Mouse (Mus musculus) lung, adult 2 months (tissue): Measurements from ENCODE around the gene Mylip. TPM values are rescaled to one million over a fixed set of nuclear protein-coding genes. Genes with fewer than 3 reads are reported as not detected.

Experiments used
- DNase-seq: peaks from one replicate; pipeline ENCODE4 v3.0.0; 2022
- H3K4me1 ChIP-seq: fragments of 200-500 bp; 2 replicates; pipeline ENCODE4 v1.6.1; 2011; ENCODE audit warnings: low read length; ENCODE audit not compliant: control insufficient read depth, insufficient read depth
- H3K4me3 ChIP-seq: fragments of 200-500 bp; replicated peaks from 2 replicates; pipeline ENCODE3; 2011; ENCODE audit warnings: low read depth, mild to moderate bottlenecking, control low read depth, low read length; ENCODE audit errors: extremely low read depth
- CTCF ChIP-seq: fragments of 200-500 bp; IDR thresholded peaks from 2 replicates; pipeline ENCODE4 v1.5.1; 2011; ENCODE audit warnings: mild to moderate bottlenecking, low read length, control low read depth; ENCODE audit not compliant: insufficient read depth
- POLR2A ChIP-seq: fragments of 200-500 bp; IDR thresholded peaks from 2 replicates; pipeline ENCODE4 v1.6.1; 2011; ENCODE audit warnings: low read depth, mild to moderate bottlenecking, control low read depth, low read length, borderline replicate concordance; ENCODE audit errors: extremely low read depth
- WGBS: fragments of 180-500 bp; shearing (Covaris S2); methylation state at CpG from one replicate; pipeline ENCODE4 v1.1.7; 2018; 5-methylcytosine and 5-hydroxymethylcytosine counted together
- polyA plus RNA-seq: library from polyadenylated mRNA; depleted of rRNA; stranded (reverse); fragments of >200 nt; gene quantifications from 2 replicates; pipeline ENCODE4 v1.2.3, GENCODE M21; 2012

Mylip gene
- polyA plus RNA-seq, 1 experiment: 27.1 TPM

- DNase-seq: no peak
- Histone ChIP-seq H3K4me3 (no peak overlapping the region), H3K4me1 (peaks cover 7% of the 10 kb centered on the region; the same call in 1 of the 2 replicates)
- 81% methylated on average over 8 of the region's 8 CpGs for WGBS
- no peak for TF ChIP-seq CTCF
- TF ChIP-seq POLR2A: no peak
These were observed 54.7 kb downstream of the Mylip start for GRCm38 (mm10) chr13:45444220-45444619.

- 46% methylated on average over 9 of the region's 9 CpGs for WGBS
- Histone ChIP-seq H3K4me3 (no peak overlapping the region), H3K4me1 (peaks cover 7% of the 10 kb centered on the region; the same call in 1 of the 2 replicates)
- no peak for DNase-seq
- TF ChIP-seq CTCF (no peak), POLR2A (no peak)
These were observed 55.1 kb downstream of the Mylip start for GRCm38 (mm10) chr13:45444652-45445051.

GRCm38 (mm10) chr13:45446636-45447035 is 57.1 kb downstream of the Mylip start:
- DNase-seq: no peak
- peaks cover 7% of the 10 kb centered on the region; the same call in 1 of the 2 replicates for H3K4me1 ChIP-seq
- WGBS: 76% methylated on average over 1 of the region's 1 CpGs
- no peak for TF ChIP-seq CTCF
- no peak for TF ChIP-seq POLR2A
- H3K4me3 ChIP-seq: no peak overlapping the region

- Histone ChIP-seq H3K4me1 (peaks cover 10% of the 10 kb centered on the region), H3K4me3 (no peak overlapping the region)
- DNase-seq: no peak
- WGBS: 96% methylated on average over 7 of the region's 7 CpGs
- TF ChIP-seq POLR2A (no peak), CTCF (no peak)
These were observed 62.9 kb downstream of the Mylip start for GRCm38 (mm10) chr13:45452437-45452836.

GRCm38 (mm10) chr13:45453033-45453432 is 63.5 kb downstream of the Mylip start:
- TF ChIP-seq POLR2A (no peak), CTCF (no peak)
- Histone ChIP-seq H3K4me1 (peaks cover 10% of the 10 kb centered on the region), H3K4me3 (no peak overlapping the region)
- DNase-seq: no peak
- 58% methylated on average over 9 of the region's 9 CpGs for WGBS

GRCm38 (mm10) chr13:45454044-45454443 is 64.5 kb downstream of the Mylip start:
- WGBS: 48% methylated on average over 1 of the region's 1 CpGs
- Histone ChIP-seq H3K4me3 (no peak overlapping the region), H3K4me1 (peaks cover 10% of the 10 kb centered on the region)
- no peak for DNase-seq
- TF ChIP-seq POLR2A (no peak), CTCF (no peak)

- H3K4me3 ChIP-seq: no peak overlapping the region
- peaks cover 10% of the 10 kb centered on the region for H3K4me1 ChIP-seq
- no peak for TF ChIP-seq POLR2A
- TF ChIP-seq CTCF: no peak
- no peak for DNase-seq
- WGBS: 17% methylated on average over 4 of the region's 4 CpGs
These were observed 65.1 kb downstream of the Mylip start for GRCm38 (mm10) chr13:45454641-45455040.

- DNase-seq: no peak
- TF ChIP-seq POLR2A: no peak
- TF ChIP-seq CTCF: no peak
- no peak overlapping the region for H3K4me3 ChIP-seq
- peaks cover 10% of the 10 kb centered on the region for H3K4me1 ChIP-seq
- 16% methylated on average over 15 of the region's 15 CpGs for WGBS
These were observed 65.7 kb downstream of the Mylip start for GRCm38 (mm10) chr13:45455108-45455861.

- TF ChIP-seq CTCF (no peak), POLR2A (no peak)
- no peak for DNase-seq
- H3K4me1 ChIP-seq: peaks cover 10% of the 10 kb centered on the region
- H3K4me3 ChIP-seq: no peak overlapping the region
- 51% methylated on average over 2 of the region's 2 CpGs for WGBS
These were observed 66.3 kb downstream of the Mylip start for GRCm38 (mm10) chr13:45455862-45456192.

- DNase-seq: no peak
- no peak for TF ChIP-seq POLR2A
- no peak for TF ChIP-seq CTCF
- Histone ChIP-seq H3K4me1 (peaks cover 10% of the 10 kb centered on the region), H3K4me3 (no peak overlapping the region)
- WGBS: 78% methylated on average over 7 of the region's 7 CpGs
These were observed 67.9 kb downstream of the Mylip start for GRCm38 (mm10) chr13:45457459-45457858.
